Mouse (Mus musculus) adrenal gland, postnatal 36 days (tissue): ENCODE results near the gene St5. TPM values are rescaled to one million over a fixed set of nuclear protein-coding genes. Genes with fewer than 3 reads are reported as not detected.
A peak's percentile ranks its signal among the peaks of the same experiment; 100 is the strongest.

ENCODE experiments used
- DNase-seq, 2 experiments: peaks; one replicate each; pipeline ENCODE4 v3.0.0; 2021; ENCODE audit warnings: mixed read lengths in 1 of 2
- total RNA-seq, 2 experiments: library from RNA; stranded (reverse); gene quantifications; 2 replicates each; pipeline ENCODE4 v1.2.3; 2021

Gene St5
- total RNA-seq, 2 experiments from 2014 or later, result 37.9 to 45.8 TPM

DNA sequence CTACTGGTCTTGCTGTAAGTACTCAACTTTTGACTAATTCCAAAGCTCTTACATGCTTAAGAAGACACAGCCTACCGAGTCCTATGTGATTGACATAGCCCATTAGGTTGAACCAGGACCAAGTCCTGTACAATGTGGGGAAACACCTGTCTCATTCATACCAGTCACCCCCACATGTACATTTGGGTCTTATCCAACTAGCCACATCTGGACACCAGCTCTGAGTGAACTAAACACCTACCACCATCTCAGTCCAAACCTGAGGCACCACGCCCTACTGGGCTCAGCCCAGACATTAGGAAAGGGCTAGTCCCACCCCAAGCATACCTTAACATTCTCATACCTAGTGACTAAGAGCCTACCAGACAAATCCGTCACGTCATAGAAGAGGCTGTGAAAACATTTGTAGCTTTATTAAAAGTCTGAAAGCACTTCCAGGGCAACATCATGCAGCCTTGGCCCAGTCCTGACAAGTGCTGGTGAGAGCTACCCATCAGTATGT, 135.0 kb downstream of the St5 start:
- no peak for DNase-seq

DNA sequence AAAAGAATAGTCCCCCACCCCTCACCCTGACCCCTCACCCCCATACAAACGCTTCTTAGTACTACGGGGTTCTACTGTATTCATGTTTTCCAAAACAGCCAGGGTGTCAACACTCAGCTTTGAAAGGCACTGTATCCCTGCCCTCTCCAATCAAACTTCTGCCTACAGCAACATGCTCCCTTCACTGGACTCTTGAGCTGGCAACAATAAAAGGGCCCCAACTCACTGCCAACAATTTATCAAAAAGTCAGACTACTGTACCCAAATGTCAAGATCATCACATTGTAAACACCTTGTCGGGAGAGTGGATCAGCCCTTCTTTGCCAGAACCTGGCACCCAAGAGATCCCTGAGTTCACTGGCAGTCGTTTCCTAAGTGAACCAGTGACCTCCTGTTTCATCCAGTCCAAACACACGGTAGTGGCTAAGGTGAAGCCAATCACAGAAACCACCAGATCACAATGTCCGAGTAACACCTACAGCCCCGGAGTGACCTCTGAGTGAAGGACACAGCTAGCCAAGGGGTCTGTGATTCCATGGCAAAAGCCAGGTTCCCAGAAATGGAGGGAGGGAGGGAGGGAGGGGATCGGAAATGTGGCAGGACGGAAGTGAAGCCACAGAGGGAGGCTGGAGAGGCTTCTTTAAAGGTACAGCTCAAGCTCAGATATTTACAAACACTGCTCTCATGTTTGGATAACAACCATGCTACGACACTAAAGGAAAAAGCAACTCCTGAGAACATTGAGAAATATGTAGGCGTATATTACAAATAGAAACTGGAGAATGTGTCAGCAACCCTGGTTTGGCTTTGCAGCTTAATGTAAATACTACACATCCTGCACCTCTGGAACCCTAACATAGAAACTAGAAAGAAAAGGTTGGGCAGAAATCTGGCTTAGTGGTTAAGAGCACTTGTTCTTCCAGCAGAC, 136.3 kb downstream of the St5 start:
- DNase-seq, result no peak

DNA sequence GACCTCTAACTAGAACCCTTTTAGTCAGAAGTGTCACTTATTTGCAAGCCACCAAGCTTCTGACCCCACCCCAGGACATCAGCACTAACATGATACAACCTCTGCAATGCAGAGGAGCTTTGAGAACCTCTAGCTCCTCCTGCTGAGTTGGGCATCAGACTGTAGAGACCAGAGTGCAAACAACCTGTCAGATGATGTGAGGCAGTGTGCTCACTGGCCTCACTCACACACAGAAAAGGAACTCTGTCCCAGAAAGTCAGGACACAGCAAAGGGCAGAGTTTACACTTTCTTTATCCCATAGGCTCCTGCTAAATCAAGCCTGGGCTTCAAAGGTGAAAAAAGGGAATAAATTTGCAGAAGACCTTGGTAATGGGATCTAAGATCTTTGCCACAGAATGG, 137.1 kb downstream of the St5 start:
- DNase-seq, result no peak

DNA sequence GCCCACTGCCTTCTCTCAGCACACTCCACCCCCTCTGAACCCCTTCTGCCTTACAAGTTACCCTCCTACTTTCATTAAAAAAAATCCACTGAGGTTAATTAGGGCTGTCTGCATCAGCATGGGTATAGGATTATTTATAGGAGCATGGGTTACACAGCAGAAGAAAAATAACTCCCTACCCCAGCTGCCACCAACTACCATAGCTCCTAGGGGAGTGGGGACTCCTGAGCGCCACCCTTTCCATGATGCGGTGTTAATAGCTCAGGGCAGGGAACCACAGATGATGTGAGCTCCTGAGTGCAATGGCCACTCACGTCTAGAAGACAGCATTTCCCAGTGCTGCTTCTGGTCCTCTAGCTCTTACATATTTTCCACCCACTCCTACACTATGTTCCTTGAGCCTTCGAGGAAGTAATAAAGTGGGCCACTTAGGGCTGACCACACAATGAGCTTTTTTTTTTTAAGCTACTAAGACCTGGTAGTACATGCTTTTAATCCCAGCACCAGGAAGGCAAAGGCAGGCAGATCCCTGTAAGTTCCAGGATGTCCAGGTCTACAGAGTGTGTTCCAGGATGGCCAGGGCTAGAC, 139.5 kb downstream of the St5 start:
- no peak for DNase-seq

DNA sequence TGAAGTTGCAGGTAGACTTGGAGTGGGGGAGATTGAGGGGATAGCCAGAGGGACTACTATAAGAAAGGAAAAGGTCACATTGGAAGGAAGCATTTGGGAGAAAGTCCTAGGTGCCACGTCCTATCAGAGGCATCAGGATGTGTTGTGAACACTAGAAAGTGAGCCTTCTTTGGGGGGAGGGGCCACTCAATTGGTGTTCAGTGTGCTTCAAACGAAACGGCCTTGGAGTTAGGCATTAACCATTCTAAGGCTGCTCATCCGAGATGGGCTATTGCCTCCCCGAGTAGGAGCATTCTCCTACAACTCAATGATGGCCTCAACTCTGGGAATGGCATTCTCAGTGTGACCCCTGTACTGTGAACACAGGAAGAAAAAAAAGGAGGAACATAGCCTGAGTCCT, 140.7 kb downstream of the St5 start:
- DNase-seq, result no peak

DNA sequence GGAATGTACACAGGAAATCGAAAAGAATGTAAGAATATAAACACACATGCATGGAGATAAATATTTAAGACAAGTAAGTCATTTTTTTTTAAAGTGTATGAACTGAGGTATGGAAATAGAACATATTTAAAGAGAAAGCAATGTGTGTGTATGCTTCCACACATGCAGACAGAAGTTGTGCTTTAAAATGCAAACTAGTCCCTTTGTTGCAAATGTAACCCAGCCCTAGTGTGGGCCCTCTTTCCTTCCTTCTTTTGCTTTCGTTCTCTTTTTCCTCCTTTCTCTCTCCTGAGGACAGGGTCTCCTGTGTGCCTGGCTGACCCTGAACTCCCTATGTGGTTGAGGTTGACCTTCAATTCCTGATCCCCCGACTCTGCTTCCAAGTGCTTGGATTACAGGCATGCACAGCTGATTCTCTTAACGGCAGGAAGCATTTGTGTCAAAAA, 141.2 kb downstream of the St5 start:
- DNase-seq, result no peak

DNA sequence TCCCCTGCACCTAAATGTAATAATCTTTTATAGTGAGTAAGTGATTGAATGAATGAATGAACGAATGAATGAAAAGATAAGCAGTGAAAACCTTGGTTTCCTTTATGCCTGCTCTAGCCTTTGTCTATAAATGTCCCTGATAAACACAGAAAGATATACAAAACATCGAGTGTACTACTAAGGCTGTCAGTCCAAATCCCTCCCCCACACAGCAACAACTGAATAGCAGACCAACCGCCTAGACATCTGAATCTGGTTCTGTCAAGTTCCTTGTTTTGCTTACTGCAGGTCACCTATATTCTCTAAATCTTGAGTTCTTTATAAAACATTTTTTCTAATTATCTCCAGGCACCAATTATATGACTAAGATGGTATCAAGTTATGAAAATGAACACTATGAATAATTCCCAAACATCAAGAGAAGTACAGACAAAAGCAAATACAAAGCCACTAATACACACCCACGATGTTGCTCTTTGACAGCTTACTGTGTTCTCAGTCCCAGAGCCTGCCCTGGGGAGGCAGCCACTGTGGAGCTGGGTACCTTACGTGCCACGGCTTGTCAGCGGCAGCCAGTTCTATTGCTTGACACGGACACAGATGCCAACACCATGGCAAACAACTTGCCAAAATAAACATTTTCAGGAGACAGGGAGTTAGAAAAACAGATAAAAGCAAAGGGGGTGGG, 141.8 kb downstream of the St5 start:
- peak in 1 of 2 experiments; percentile 49 for DNase-seq

DNA sequence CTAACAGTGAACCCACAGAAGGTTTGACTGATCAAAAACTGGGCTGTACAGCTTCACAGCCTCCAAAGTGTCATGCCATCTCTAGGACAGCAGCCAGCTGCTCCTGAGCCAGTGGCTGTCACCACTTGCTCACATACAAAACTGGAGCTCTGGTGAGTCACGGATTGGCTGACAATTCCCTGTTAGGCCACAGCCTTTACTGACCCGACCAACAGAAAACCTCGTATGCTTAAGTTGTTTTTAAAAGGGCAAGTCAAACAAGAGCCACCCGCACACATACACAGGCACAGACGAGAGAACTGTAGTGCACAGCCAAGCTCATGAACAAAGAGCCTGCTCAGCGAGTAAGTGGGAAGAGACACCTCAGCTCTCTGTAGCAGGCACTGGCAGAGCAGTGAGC, 143.9 kb downstream of the St5 start:
- DNase-seq, result peak; percentile 81 to 83

DNA sequence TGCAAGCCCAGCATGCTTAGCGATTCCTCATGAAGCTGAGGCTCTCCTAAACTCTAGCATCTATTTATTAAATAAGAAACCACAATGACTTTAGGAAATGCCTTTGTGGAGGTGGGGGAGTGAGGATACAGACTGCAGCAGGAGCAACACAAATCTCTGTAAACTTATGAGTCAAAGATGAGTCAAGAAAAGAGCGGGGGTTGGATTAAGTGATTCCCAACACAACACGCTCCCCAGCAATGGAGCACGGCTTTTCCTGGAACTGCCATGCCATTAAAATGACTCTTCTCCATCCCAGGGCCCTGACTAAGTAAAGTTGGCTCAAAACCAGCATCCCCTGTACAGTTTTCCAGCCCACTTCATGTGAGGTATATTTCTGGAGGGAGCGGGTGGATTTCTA, 156.7 kb downstream of the St5 start:
- peak in 1 of 2 experiments; percentile 43 for DNase-seq

DNA sequence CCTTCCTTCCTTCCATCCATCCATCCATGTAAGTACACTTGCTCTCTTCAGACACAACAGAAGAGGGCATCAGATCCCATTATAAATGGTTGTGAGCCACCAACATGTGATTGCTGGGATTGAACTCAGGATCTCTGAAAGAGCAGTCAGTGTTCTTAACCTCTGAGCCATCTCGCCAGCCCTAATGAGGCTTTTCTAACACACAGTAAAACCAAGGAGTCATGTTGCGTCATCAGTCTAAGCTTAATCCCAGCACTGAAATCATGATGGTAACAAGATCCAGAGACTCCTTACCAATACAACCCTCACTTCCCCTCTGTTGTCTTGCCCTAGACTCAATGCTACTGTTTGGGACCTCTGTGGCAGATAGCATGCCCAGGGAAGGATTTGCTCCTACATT, 157.2 kb downstream of the St5 start:
- no peak for DNase-seq

DNA sequence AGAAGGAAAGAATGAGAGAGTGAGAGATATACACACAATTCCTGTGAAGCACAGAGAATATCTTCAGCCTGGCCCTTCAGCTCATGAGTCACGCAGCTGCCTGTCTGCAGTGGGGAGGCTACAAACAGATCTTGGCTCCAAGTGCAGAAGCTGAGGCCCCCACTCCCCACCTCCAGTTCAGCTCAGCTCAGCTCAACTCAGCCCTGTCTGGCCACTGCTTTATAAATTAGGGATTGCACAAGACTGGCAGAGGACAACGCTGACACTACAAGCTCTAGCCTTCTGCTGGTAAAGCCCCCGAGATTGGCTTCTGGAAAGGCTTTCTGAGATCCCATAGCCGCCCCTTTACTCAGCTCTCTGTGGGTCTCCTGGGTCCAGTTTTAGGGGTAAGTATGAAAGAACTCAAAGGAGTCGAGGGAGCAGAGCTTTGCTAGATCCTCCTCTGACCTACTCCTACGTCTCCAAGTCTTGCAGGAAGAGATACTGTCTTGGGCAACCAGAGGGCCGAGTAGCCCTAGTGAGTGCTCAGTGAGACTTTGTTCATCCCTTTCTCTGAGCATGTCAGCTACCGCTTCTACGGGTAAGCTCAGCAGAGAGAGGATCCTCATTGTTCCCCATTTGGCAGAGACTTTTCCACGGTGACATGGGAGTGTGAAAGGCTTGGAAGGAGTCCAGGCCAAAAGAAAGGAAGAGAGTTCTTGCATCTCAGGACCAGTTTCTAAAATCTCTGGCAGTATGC, 158.0 kb downstream of the St5 start:
- peak; percentile 49 to 62 for DNase-seq

DNA sequence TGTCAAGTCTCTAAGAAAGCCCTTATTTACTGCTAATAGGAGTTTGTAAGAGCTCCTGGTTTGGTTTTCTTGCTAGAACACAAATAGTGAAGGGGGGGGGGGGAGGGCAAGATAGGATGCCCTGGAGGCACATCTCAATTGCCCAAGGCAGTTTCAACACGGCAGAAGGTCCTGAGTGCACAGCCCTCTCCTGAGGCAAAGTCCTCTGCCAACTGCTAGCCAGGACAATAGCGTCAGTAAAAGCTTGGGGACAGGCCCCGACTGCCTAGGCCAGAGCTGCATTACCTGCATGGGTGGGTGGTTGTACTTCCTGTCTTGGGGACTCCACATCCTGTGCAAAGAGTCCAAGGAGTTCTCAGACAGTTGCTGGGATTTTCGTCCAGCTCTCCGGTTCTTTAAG, 158.6 kb downstream of the St5 start:
- no peak for DNase-seq

DNA sequence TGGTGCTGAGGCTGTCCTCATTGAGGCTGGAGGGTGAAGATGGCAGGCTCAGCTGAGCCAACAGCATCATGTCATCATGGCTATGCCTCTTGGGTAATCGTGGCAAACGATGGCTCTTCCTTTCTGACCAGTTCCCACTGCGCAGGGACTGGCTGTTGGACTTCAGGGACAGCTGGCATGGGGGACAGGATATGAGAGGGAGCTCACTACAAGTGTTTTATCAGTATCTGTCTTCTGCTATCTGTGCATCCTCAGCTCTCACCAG, 161.1 kb downstream of the St5 start:
- no peak for DNase-seq

DNA sequence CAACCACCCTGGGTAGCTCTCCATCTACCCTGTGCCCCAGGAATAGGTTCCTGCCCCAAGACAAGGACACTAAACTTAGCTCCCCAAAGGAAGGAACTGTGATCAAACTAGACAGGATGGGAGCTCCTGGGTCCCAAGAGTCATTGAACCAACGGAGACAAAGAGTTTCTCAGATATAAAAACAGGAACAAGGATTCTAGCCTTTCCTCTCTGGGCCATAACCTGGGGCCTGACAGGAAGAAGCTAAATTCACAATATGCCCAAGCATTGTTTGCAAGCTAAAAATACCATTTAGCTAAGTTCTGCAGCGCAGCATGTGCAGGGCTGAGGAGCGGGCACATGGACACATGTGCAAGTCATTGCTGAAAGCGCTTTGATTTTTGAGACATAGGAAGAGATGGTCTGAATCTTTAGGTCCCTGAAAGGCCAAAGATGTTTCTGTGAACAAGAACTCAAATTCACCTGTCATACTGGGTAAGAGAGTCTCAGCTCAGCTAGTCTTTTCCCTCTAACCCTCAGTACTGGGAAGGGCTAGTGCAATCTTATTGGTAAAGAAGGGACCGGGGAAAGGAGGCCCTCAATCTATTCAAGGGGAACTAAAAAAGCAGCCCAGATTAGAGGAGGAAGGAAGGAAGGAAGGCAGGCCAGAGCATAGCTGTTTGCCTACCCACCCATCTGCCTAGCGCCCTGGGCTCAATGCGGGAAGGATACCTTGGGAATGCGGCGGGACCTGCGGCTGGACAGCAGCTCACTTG, 161.6 kb downstream of the St5 start:
- DNase-seq, result no peak

DNA sequence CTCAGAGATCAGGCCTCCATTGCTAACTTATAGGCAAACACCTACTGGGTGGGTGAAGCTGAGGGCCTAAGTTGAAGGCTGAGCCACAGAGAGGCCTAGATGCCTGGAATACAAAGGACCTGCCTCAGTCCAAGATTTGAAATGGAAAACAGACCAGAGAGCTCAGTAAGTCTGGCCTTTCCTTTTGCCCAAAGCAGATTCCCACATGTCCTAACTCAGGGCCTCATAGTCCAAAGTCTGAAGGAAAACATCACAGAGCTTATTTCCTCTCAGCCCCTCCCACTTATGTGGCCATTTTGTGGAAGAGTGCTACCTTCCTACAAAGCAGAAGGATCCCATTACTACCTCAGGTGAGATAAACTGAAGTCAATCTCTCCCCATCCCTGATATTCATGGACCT, 162.5 kb downstream of the St5 start:
- DNase-seq, result no peak

DNA sequence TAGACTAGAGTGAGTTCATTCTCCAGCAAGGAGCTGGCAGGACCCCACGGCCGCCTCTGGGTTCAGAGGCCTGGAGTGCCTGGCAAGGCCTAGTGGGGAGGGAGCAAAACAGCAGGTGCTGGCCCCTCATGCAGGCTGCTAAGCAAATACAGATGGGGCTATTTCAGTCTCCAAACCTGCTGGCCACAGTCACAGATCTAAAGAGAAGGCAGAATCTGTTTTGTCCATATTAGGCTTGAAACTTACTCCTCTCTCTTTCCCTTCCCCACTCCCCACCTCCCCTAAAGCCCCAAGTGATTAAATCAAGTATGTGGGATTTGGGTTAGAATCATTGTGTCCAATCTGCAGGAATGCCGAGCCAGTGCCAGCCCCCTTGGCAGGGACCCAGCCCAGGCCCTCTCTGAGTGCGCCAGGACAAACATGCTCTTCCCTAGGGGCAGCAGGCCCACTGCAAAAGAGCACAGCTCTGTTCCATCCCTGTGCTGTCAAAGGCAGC, 166.9 kb downstream of the St5 start:
- DNase-seq, result peak in 1 of 2 experiments; percentile 62

DNA sequence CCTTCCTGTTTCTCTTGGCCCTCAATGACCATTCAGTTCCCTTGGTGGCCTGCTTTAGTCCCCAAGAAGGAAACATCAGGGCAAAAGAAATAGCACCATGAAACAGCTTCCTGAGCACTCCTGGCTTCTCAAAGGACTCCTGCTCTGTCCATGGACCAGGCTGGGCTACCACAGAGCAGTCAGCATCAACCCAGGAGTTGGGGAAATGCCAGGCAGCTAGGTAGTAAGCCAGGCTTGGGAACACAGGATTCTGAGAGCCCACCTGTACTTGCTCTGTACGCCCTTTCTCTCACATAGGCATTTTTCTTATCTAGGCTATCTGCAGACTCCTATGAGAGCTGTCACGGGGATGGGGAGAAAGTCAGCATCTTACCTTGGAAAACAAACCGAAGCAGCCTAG, 168.5 kb downstream of the St5 start:
- DNase-seq, result no peak

DNA sequence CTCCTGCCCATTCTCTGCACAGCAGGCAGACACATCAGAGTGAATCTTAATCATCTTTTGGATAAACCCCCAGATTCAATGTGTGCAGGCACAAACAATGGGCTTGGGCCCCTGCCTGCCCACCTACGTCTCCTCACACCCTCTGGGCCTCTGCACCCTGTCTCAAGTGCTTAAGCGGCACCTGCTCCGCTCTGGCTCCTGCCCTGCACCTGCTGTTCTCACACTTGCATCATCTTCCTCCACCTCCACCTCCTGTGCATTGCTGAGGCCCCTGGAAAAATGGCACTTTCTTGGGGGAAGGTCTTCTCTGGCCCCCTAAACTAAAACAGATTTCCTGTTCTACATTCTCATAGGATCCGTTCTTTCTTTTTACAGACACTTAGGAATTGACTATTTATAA, 169.5 kb downstream of the St5 start:
- DNase-seq, result no peak

DNA sequence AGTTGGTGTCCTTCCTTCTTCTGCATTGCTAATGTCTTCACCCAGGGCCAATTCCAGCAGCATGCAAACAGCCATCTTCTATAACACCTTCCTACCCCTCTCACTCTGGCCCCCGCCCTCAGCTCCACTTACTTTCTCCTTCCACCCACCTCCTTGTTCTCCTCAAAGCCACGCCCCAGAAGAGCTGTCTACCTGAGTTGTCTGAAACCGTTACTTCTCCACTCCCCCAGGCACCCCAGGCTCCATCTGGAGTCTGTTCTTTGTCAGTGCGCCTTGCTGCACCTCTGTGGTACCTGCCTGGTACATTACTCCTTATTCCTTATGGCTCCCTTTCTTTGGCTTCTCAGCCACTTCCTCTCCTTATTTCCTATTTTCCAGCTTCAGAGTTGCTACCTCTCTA, 170.3 kb downstream of the St5 start:
- DNase-seq, result no peak

DNA sequence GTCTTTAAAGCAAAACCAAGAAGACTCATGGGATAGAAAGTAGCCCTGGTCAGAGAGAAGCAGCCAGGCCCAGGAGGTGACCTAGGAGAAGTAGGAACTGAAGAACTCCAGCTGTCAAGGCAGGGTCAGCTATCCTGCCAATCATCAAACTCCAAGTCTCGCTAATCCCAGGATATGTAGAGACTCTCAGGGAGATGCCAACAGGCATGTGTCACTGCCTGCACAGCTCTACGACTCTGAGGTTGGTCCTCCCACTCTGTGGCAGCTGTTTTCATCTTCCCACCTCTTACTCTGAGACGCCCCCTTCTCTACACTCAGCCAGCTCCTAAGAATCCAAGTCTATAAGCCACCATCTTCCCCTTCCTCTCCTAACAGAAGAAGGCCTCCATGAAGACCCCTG, 170.7 kb downstream of the St5 start:
- DNase-seq, result no peak

DNA sequence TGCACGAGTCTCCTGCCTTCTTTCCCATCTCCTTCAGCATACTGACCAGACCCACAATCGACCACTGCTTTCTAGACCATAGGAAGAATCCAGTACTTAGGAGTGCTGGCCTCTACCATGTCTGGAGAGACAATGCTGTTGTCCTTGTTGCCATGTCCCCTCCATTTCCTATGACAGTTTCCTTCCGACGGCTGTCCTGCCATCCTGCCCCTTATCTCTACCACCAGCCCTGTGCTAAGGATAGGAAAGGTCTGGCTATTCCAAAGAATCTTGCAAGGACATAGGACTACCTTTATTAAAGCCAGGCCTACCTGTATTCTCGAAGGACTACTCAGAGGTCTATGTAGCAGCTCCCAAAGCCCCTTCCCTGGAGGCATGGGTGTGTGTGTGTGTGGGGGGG, 171.9 kb downstream of the St5 start:
- no peak for DNase-seq

DNA sequence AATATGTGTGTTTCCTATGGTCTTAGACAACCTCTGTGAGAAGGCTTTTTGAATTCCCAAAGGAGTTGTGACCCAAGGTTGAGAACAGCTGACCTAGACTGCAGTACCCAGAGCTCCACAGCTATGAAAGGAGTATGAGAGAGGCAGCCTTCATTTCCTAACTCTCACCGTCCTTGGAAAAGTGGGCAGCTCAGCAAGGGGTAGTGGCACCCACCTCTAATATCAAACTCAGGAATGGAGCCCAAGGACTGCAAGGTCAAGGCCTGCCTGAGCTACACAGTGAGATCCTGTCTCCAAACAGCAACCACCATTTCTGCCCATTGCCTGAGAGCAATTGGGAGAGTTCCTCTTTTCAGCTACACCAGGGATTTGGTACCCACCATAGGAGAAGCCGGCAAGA, 173.7 kb downstream of the St5 start:
- peak in 1 of 2 experiments; percentile 40 for DNase-seq
